Mouse (Mus musculus) heart, adult 9 months (tissue): ENCODE results near the gene Plcd3.
A peak's percentile ranks its signal among the peaks of the same experiment; 100 is the strongest.

Experiments
- DNase-seq, 2 experiments: peaks; one replicate each; pipeline ENCODE4 v3.0.0; 2022; ENCODE audit warnings: low spot score in 2 of 2

Plcd3 gene

DNA sequence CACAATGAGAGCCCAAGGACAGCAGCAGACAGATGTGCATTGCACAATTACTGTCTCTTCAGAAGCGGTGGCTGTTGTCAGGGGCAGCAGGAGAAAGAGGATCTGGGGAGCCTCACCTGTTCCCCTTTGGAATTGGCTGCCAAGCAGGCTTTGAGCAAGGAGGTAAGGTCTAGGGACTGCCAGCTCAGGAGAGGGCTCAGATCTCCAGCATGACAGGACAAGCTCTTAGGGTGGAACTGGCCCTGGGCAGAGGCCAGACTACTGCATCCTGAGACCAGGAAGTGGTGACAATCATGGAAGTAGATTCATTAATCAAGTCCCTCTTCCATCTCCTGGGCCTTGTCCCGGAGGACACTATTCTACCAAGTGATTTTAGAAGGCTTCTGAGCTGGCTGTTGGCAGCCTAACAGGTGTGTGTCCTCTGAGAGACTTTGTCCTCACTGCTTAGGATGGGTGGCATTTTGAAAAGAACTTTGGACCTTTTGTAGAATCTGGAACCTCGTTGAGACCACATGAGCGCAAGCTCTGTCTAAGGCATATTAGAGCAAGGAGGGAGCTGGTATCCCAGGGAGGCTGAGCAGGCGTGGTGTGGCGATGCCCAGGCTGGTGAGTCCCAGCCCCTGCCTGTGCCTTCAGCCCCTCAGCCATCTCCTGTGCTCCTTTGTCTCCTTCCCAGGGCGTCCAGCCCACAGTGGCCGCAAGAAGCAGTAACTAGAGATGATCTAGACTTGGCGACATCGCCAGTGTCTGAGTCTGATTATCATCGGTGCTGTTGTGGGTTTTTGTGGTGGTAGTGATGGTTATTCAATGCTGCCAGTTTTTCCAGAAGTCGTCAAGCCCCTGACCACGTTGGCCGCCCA lies 35.0 kb downstream of the Plcd3 start:
- peak in 1 of 2 experiments; percentile 17 for DNase-seq

- DNase-seq, result no peak
Observed at GRCm38 (mm10) chr11:103058499-103059085, 42.9 kb downstream of the Plcd3 start.

- DNase-seq, result no peak
Observed at GRCm38 (mm10) chr11:103056636-103057035, 44.8 kb downstream of the Plcd3 start.

GRCm38 (mm10) chr11:103054798-103055197 lies 46.7 kb downstream of the Plcd3 start:
- DNase-seq, result peak; percentile 45 to 78

GRCm38 (mm10) chr11:103053191-103054076 lies 48.0 kb downstream of the Plcd3 start:
- DNase-seq, result no peak

DNA sequence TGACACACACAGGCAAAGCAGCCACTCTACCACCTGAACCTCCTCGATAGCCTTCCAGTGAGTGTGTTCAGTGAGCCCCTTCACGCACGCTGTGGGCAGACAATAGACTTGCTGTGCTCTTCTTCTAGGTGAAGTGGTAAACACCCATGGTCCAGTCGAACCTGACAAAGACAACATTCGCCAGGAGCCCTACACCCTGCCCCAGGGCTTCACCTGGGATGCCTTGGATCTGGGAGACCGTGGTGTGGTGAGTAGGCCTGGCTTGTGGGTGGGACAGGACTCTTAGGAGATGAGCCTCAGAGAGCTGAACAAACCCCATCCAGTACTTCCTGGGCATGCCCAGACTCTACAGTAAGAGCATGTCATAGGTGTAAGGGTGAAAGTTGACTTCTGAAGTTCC lies 49.4 kb downstream of the Plcd3 start:
- DNase-seq, result no peak

GRCm38 (mm10) chr11:103051249-103051691 lies 50.2 kb downstream of the Plcd3 start:
- peak; percentile 90 to 91 for DNase-seq

DNA sequence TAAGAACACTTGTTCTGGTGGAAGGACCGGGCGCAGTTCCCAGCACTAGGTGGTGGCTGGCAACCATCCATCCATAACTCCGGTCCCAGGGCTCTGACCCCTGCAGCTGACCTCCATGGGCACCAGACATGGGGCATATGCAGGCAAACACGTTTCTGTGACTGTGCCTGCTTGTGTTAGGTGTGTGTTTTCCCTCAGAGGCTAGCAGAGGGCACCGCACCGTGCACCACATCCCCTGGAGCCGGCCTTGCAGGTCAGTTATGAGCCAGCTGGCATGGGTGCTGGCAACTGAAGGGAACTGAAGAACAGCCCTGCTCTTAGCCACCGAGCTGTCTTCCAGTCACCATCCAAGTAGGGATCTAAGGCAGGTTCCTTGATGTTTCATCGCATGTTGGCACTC lies 51.3 kb downstream of the Plcd3 start:
- peak in 1 of 2 experiments; percentile 41 for DNase-seq

DNA sequence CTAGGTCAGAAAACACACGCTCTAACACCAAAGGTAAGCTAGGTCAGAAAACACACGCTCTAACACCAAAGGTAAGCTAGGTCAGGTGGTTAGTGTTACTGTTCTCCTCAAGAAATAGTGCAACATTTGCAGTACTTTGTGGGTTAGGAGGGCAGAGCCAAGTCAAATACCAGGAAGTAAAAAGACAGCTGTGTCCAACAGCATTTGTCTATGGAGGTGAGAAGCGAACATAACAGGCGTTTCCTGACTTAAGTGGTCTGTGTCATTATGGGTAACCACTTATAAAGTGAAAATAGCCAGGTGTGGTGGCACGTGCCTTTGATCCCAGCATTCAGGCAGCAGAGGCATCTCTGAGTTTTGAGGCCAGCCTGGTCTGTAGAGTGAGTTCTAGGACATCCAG lies 51.8 kb downstream of the Plcd3 start:
- DNase-seq, result no peak

- no peak for DNase-seq
Observed at GRCm38 (mm10) chr11:103046286-103046685, 55.2 kb downstream of the Plcd3 start.

DNA sequence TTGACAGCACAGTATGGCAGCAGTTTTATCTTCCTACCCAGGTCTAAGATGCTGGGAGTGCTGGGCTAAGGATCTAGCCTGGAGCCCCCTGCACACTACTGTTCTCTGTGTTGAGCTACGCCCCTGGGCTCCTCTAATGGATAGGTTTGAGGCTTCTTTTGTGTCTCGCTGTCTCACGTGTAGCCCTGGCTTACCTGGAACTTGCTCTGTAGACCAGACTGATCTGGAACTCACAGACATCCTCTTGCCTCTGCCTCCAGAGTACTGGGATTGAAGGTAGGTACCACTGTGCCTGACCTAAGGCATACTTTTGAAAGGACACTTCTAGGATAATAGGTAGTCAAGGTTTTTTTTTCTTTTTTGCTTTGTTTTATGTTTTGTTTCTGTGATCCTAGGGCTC lies 57.5 kb downstream of the Plcd3 start:
- no peak for DNase-seq

DNA sequence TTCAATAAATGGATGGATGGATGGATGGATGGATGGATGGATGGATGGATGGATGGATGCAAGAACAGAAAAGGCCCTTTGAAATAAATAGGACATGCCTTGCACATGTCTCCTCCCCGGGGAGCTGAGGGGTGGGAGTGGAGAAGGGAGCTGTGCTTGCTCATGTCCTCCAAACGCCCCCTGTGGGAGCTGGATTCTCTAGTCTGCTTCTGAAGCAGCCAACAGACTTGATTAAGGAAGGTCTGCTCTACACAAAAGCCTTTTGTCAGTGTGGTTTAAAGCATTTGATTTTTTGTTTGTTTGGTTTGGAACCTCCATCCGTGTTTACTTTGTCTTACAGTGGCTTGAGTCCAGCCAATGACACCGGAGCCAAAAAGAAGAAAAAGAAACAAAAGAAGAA lies 58.6 kb downstream of the Plcd3 start:
- DNase-seq, result no peak

GRCm38 (mm10) chr11:103038037-103038436 lies 63.4 kb downstream of the Plcd3 start:
- no peak for DNase-seq

DNA sequence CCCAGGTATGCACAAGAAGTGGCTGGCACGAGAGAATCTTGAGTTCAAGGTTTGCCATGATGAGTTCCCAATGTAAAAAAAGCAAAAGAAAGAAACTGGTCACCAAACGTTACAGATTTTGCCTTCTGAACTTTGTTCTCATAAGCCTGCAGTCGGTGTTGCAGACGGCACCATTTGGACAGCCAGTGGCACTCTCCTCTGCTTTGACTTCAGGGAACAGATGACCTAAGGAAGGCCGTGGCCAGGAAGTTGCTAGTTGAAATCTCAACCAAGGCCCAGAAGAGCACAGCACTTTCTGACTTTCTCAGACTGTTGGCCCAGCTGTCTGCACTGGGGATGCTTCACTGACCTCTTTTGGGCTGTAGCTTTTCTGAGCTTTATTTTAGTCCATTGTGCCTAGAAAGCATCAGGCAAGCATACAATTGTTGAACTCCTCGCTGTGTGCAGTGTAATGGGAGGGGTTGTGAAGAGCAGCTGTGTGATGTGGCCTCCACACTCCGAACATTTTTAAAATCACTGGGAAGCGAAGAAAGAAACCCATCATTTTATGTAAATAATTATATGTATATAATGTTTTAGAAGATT lies 64.5 kb downstream of the Plcd3 start:
- no peak for DNase-seq

- no peak for DNase-seq
Observed at GRCm38 (mm10) chr11:103035007-103035406, 66.5 kb downstream of the Plcd3 start.

- DNase-seq, result no peak
Observed at GRCm38 (mm10) chr11:103033030-103033429, 68.4 kb downstream of the Plcd3 start.

- DNase-seq, result peak; percentile 98 to 99
Observed at GRCm38 (mm10) chr11:103028176-103028891, 73.1 kb downstream of the Plcd3 start, which contains the start of the genes Nmt1 and Dcakd. TSS of gene Nmt1 (plus strand) at chr11:103028190. TSS of gene Dcakd (minus strand) at chr11:103028333.

DNA sequence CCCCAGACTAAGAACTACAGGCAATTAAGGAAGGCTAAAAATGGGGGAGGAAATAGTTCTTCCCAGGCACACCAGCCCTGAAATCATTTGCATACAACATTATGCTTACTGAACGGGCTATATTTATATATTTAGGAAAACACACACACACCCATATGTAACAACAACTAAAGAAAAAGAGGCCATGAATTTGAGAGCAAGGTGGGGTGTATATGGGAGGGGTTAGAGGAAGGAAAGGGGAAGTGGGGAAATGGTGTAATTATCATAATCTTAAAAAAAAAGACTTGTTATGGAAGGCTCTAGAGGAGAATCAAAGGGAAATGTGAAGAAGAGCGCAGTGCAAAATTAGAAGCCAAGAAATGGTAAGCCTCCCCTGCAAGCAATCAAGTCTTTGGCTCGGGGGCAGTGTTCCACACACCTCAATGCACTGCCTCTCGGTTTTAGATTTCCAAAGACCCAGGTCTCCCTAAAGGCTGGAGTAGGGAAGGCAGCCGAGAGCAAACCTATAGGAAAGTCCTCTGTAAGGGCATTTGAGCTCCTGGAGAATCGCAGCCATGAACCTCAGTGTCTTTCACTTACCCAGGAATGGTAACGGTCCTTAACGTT lies 73.8 kb downstream of the Plcd3 start:
- DNase-seq, result no peak

- DNase-seq, result peak in 1 of 2 experiments; percentile 42
Observed at GRCm38 (mm10) chr11:103026901-103027300, 74.6 kb downstream of the Plcd3 start.

DNA sequence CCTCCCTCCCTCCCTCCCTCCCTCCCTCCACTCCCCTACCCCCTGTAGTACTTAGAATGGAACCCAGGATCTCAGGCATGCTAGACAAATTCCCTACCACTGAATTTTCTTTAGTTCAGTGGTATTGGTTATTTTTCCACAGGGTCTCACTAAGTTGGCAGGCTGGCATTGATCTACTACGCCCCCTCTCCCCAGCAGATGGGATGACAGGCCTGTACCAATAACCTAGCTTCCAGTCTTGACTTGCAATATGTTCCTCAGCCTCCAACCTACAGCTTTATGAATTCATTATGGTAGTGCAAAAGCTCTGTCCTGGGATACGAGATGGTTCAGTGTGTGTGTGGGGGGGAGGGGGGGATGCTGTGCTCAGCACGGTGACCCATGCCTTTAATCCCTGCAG lies 77.5 kb downstream of the Plcd3 start:
- no peak for DNase-seq
